In the genomic region with DNA sequence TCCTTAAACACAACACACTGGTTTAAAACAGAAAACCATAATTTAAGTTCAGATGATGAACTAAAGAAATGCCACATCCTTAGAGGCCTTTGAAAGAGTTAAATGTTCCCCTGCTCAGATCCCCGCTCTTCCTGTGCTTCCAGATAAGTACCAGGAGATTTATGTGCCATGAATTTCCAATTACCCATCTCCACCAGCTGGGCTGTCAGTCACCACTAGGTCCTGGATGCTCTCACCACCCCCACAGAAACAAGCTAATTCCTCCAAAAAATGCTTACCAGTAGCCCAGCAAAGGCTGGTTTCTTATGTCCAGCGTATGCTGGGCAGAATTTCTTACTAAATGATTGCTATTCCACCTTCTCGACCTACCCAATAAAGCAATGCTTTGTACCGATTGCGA, we compare ENCODE assay signal across 19 mouse cellular contexts.
DNase-seq lines count a peak whose midpoint lies in the region; ATAC-seq and TF ChIP-seq lines count a peak whose summit lies in the region.
"Had no signal": no experiment of that assay in that cellular context is flagged by ENCODE, and none has a peak within 500 bp of the region (broad histone marks: within the 10 kb centered on the region; RNA-seq: fewer than 3 reads in every experiment).

No protein-coding gene starts in this region.

- no peaks in the 10 kb centered on the region for H3K27me3 ChIP-seq in forebrain, embryonic 14.5 days (replicated peaks; ENCODE audit: control insufficient read depth, insufficient read depth, low read length)
- no peaks in the 10 kb centered on the region for H3K27me3 ChIP-seq in forebrain, embryonic 10.5 days (ENCODE audit: poor library complexity, severe bottlenecking)
- H3K27me3 ChIP-seq in forebrain, embryonic 16.5 days (replicated peaks; ENCODE audit: control insufficient read depth, insufficient read depth, low read length): no peaks in the 10 kb centered on the region
- no peaks in the 10 kb centered on the region for H3K27me3 ChIP-seq in midbrain, embryonic 12.5 days
- H3K27me3 ChIP-seq: heart, embryonic 15.5 days; limb, embryonic 15.5 days had no signal

- peak; percentile 70 for ATAC-seq in forebrain, embryonic 14.5 days
- peak; percentile 80 for ATAC-seq in forebrain, embryonic 16.5 days
- peak; percentile 75 for ATAC-seq in midbrain, embryonic 12.5 days (ENCODE audit: low FRiP score, low read depth)

- no peak overlapping the region for H3K27ac ChIP-seq in forebrain, embryonic 14.5 days (ENCODE audit: low read depth, low read length)
- no peak overlapping the region for H3K27ac ChIP-seq in forebrain, embryonic 10.5 days
- H3K27ac ChIP-seq in forebrain, embryonic 16.5 days (ENCODE audit: low read length): no peak overlapping the region
- H3K27ac ChIP-seq in midbrain, embryonic 12.5 days (replicated peaks): peak overlapping the region; percentile 72
- H3K27ac ChIP-seq: gastrocnemius, adult 2 months; heart, adult 2 months; heart, embryonic 15.5 days; limb, embryonic 15.5 days had no signal

- no peak for TF ChIP-seq POLR2A in brain, embryonic 14.5 days (IDR thresholded peaks at IDR 0.05; ENCODE audit: borderline replicate concordance, extremely low read depth, insufficient read depth, insufficient read length, poor library complexity, severe bottlenecking)

- no peak for TF ChIP-seq CTCF in brain, embryonic 14.5 days (IDR thresholded peaks at IDR 0.05; ENCODE audit: borderline replicate concordance, extremely low read depth, insufficient read depth, insufficient read length)

- H3K4me1 ChIP-seq in forebrain, embryonic 14.5 days (ENCODE audit: control insufficient read depth, insufficient read depth, low read length): peaks cover 7% of the 10 kb centered on the region
- H3K4me1 ChIP-seq in forebrain, embryonic 10.5 days: peaks cover 12% of the 10 kb centered on the region; the same call in 1 of the 2 replicates
- H3K4me1 ChIP-seq in forebrain, embryonic 16.5 days (replicated peaks; ENCODE audit: control insufficient read depth, insufficient read depth, low read length): peaks cover 6% of the 10 kb centered on the region; the same call in 1 of the 2 replicates
- peaks cover 15% of the 10 kb centered on the region for H3K4me1 ChIP-seq in midbrain, embryonic 12.5 days
- H3K4me1 ChIP-seq: heart, embryonic 15.5 days had no signal

- H3K4me3 ChIP-seq in forebrain, embryonic 14.5 days (ENCODE audit: low read depth, low read length): no peak overlapping the region
- H3K4me3 ChIP-seq in forebrain, embryonic 10.5 days: no peak overlapping the region
- H3K4me3 ChIP-seq in forebrain, embryonic 16.5 days (replicated peaks; ENCODE audit: low read length): no peak overlapping the region
- H3K4me3 ChIP-seq in midbrain, embryonic 12.5 days: no peak overlapping the region
- H3K4me3 ChIP-seq: gastrocnemius, adult 2 months; heart, adult 2 months; heart, embryonic 15.5 days; limb, embryonic 15.5 days had no signal

- no peak overlapping the region for H3K9ac ChIP-seq in forebrain, embryonic 14.5 days (ENCODE audit: low read length)
- H3K9ac ChIP-seq in forebrain, embryonic 16.5 days (replicated peaks; ENCODE audit: low read depth, low read length): no peak overlapping the region
- no peak overlapping the region for H3K9ac ChIP-seq in midbrain, embryonic 12.5 days (replicated peaks)
- H3K9ac ChIP-seq: heart, embryonic 15.5 days; limb, embryonic 15.5 days had no signal

- no peaks in the 10 kb centered on the region for H3K9me3 ChIP-seq in forebrain, embryonic 14.5 days (replicated peaks; ENCODE audit: control insufficient read depth, low read length)
- H3K9me3 ChIP-seq in forebrain, embryonic 10.5 days: no peaks in the 10 kb centered on the region
- H3K9me3 ChIP-seq in forebrain, embryonic 16.5 days (ENCODE audit: control insufficient read depth, low read length): no peaks in the 10 kb centered on the region
- H3K9me3 ChIP-seq in midbrain, embryonic 12.5 days: no peaks in the 10 kb centered on the region
- H3K9me3 ChIP-seq: heart, embryonic 15.5 days; limb, embryonic 15.5 days had no signal

- WGBS in forebrain, embryonic 14.5 days: 66% methylated on average over 5 of the region's 5 CpGs
- WGBS in forebrain, embryonic 10.5 days: 82% methylated on average over 5 of the region's 5 CpGs
- 60% methylated on average over 5 of the region's 5 CpGs for WGBS in forebrain, embryonic 16.5 days
- WGBS in midbrain, embryonic 12.5 days: 51% methylated on average over 5 of the region's 5 CpGs

- peak; percentile 58 for DNase-seq in forebrain, embryonic 14.5 days (ENCODE audit: low spot score)
- no peak for DNase-seq in forebrain, embryonic 10.5 days (ENCODE audit: extremely low spot score, low spot score)
- peak; percentile 86 for DNase-seq in brain, embryonic 14.5 days (ENCODE audit: low read depth)
- no peak for DNase-seq in lung, postnatal 4 days
- no peak for DNase-seq in left cerebral cortex, adult 18-20 months (ENCODE audit: low spot score in 2 of 2)
- DNase-seq in cerebellum, postnatal 14 days: no peak
- DNase-seq: adrenal gland, adult 2 months; cerebellum, adult 11-12 months; gastrocnemius, adult 2 months; heart, adult 2 months; kidney, adult 18-20 months; kidney, postnatal 25 days; lung, adult 18-20 months; lung, postnatal 36 days; thymus, adult 18-20 months had no signal

- no peaks in the 10 kb centered on the region for H3K36me3 ChIP-seq in forebrain, embryonic 14.5 days (ENCODE audit: control insufficient read depth, insufficient read depth, low read length)
- no peaks in the 10 kb centered on the region for H3K36me3 ChIP-seq in forebrain, embryonic 10.5 days (replicated peaks)
- no peaks in the 10 kb centered on the region for H3K36me3 ChIP-seq in forebrain, embryonic 16.5 days (ENCODE audit: control insufficient read depth, insufficient read depth)
- H3K36me3 ChIP-seq in midbrain, embryonic 12.5 days: no peaks in the 10 kb centered on the region
- H3K36me3 ChIP-seq: heart, embryonic 15.5 days; limb, embryonic 15.5 days had no signal

- H3K4me2 ChIP-seq in forebrain, embryonic 14.5 days (ENCODE audit: low read length): no peak overlapping the region
- H3K4me2 ChIP-seq in forebrain, embryonic 16.5 days (ENCODE audit: low read length): no peak overlapping the region
- H3K4me2 ChIP-seq in midbrain, embryonic 12.5 days (replicated peaks): no peak overlapping the region
- H3K4me2 ChIP-seq: heart, embryonic 15.5 days; limb, embryonic 15.5 days had no signal

Comparison
In these comparisons a context has a peak if more than half of its experiments do, and no peak if none do; other contexts are left out.
1. DNase-seq: peak in forebrain, embryonic 14.5 days (single experiment) and brain, embryonic 14.5 days (single experiment); none in forebrain, embryonic 10.5 days (single experiment), lung, postnatal 4 days (0 of 2), left cerebral cortex, adult 18-20 months (0 of 2) and cerebellum, postnatal 14 days (0 of 2).
2. Peak in every context shown above with its lines, with median percentiles within 50 percentile points of each other: ATAC-seq.